24 mouse cellular contexts compared by ENCODE assay signal in genomic region chr14:59675330-59675729, GRCm38 (mm10). TPM values are rescaled to one million over a fixed set of nuclear protein-coding genes. Genes with fewer than 3 reads are reported as not detected.
DNase-seq lines count a peak whose midpoint lies in the region; ATAC-seq and TF ChIP-seq lines count a peak whose summit lies in the region.
"Had no signal": no experiment of that assay in that cellular context is flagged by ENCODE, and none has a peak within 500 bp of the region (broad histone marks: within the 10 kb centered on the region; RNA-seq: fewer than 3 reads in every experiment).

No protein-coding gene starts in this region.

- no peak for TF ChIP-seq CTCF in hindbrain, postnatal 0 days (IDR thresholded peaks at IDR 0.05; ENCODE audit: low read depth)

- 71% methylated on average over 4 of the region's 4 CpGs for WGBS in hindbrain, embryonic 12.5 days
- 76% methylated on average over 4 of the region's 4 CpGs for WGBS in hindbrain, postnatal 0 days

- H3K36me3 ChIP-seq in hindbrain, embryonic 12.5 days = no peaks in the 10 kb centered on the region
- H3K36me3 ChIP-seq in hindbrain, postnatal 0 days (ENCODE audit: insufficient read depth, low read length) = no peaks in the 10 kb centered on the region
- H3K36me3 ChIP-seq: heart, embryonic 15.5 days; liver, embryonic 15.5 days; lung, embryonic 15.5 days had no signal

- peak overlapping the region; percentile 66; the same call in 1 of the 2 replicates for H3K27ac ChIP-seq in hindbrain, embryonic 12.5 days
- no peak overlapping the region for H3K27ac ChIP-seq in hindbrain, postnatal 0 days
- H3K27ac ChIP-seq: heart, embryonic 15.5 days; kidney, postnatal 0 days; liver, embryonic 15.5 days; lung, embryonic 15.5 days; macrophage had no signal

- H3K9ac ChIP-seq in hindbrain, embryonic 12.5 days = no peak overlapping the region
- no peak overlapping the region for H3K9ac ChIP-seq in hindbrain, postnatal 0 days (replicated peaks; ENCODE audit: low read length)
- H3K9ac ChIP-seq: heart, embryonic 15.5 days; liver, embryonic 15.5 days; lung, embryonic 15.5 days had no signal

- no peaks in the 10 kb centered on the region for H3K9me3 ChIP-seq in hindbrain, embryonic 12.5 days (replicated peaks)
- H3K9me3 ChIP-seq in hindbrain, postnatal 0 days (ENCODE audit: low read length) = no peaks in the 10 kb centered on the region
- H3K9me3 ChIP-seq: heart, embryonic 15.5 days; liver, embryonic 15.5 days; lung, embryonic 15.5 days had no signal

- no peak overlapping the region for H3K4me2 ChIP-seq in hindbrain, embryonic 12.5 days (replicated peaks)
- no peak overlapping the region for H3K4me2 ChIP-seq in hindbrain, postnatal 0 days (ENCODE audit: low read depth, low read length)
- H3K4me2 ChIP-seq: heart, embryonic 15.5 days; liver, embryonic 15.5 days; lung, embryonic 15.5 days had no signal

- peaks cover 18% of the 10 kb centered on the region for H3K4me1 ChIP-seq in hindbrain, embryonic 12.5 days
- no peaks in the 10 kb centered on the region for H3K4me1 ChIP-seq in hindbrain, postnatal 0 days (ENCODE audit: insufficient read depth, low read length)
- H3K4me1 ChIP-seq: liver, embryonic 15.5 days had no signal

- DNase-seq in adrenal gland, adult 2 months = peak; percentile 5
- DNase-seq in adrenal gland, adult 18-20 months (ENCODE audit: low spot score in 2 of 2) = no peak
- no peak for DNase-seq in hindbrain, postnatal 0 days (ENCODE audit: low spot score)
- peak; percentile 38 for DNase-seq in ovary, adult 18-20 months (ENCODE audit: low spot score)
- no peak for DNase-seq in ovary, postnatal 10 days (ENCODE audit: low spot score)
- no peak for DNase-seq in Muller cell, postnatal 12 days (ENCODE audit: inconsistent ontology term)
- DNase-seq in heart, postnatal 4 days = no peak
- DNase-seq: adrenal gland, postnatal 25 days; cerebellum, adult 8-10 months; gastrocnemius, postnatal 36 days; heart, postnatal 36 days; liver; right cerebral cortex, postnatal 14 days; spleen, adult 18-20 months; thymus, postnatal 14 days had no signal

- no peak overlapping the region for H3K4me3 ChIP-seq in hindbrain, embryonic 12.5 days
- no peak overlapping the region for H3K4me3 ChIP-seq in hindbrain, postnatal 0 days (ENCODE audit: low read length)
- H3K4me3 ChIP-seq: heart, embryonic 15.5 days; liver, embryonic 15.5 days; lung, embryonic 15.5 days; myocyte had no signal

- H3K27me3 ChIP-seq in hindbrain, embryonic 12.5 days = no peaks in the 10 kb centered on the region
- no peaks in the 10 kb centered on the region for H3K27me3 ChIP-seq in hindbrain, postnatal 0 days (ENCODE audit: insufficient read depth, low read length)
- H3K27me3 ChIP-seq: heart, embryonic 15.5 days; liver, embryonic 15.5 days; lung, embryonic 15.5 days had no signal

- no peak for ATAC-seq in hindbrain, embryonic 12.5 days (ENCODE audit: low FRiP score)
- no peak for ATAC-seq in hindbrain, postnatal 0 days
- ATAC-seq: intestine, postnatal 0 days; midbrain, embryonic 16.5 days had no signal

RNA-seq across cellular contexts. Expression of gene Shisa2, which starts 50.2 kb away (rescaled TPM):
- total RNA-seq in adrenal gland, adult 2 months (2021) = 1 to 10 TPM in 1 of 2 experiments, under 1 TPM in 1; 0.72 to 1.3 TPM
- 3.4 and 3.9 TPM in 2 replicates for polyA plus RNA-seq in adrenal gland, adult 2 months (2012; rRNA removed)
- 1 to 10 TPM in 1 of 2 experiments, under 1 TPM in 1; 0.74 to 1.2 TPM for total RNA-seq in adrenal gland, adult 18-20 months (2021)
- polyA plus RNA-seq in hindbrain, embryonic 12.5 days (2016; fragmentation: Nextera tagmentation; extraction: Ambion mirVana) = 22.4 and 27.9 TPM in 2 replicates
- total RNA-seq in hindbrain, postnatal 0 days (2014; rRNA removed) = 13.6 and 13.7 TPM in 2 replicates
- polyA plus RNA-seq in hindbrain, postnatal 0 days (2015; fragmentation: Nextera tagmentation; extraction: Ambion mirVana) = 3.7 and 3.9 TPM in 2 replicates
- total RNA-seq in heart, postnatal 4 days (2021) = 1 to 10 TPM; 2.4 TPM
- polyA plus RNA-seq: macrophage had no signal

Comparison
In these comparisons a context has a peak if more than half of its experiments do, and no peak if none do; other contexts are left out.
1. DNase-seq: peak in adrenal gland, adult 2 months (single experiment) and ovary, adult 18-20 months (single experiment); none in adrenal gland, adult 18-20 months (0 of 2), hindbrain, postnatal 0 days (single experiment), ovary, postnatal 10 days (single experiment), Muller cell, postnatal 12 days (single experiment) and heart, postnatal 4 days (single experiment).